Comparison of ENCODE assay signal across 23 mouse cellular contexts in genomic region chr10:91504891-91505290, GRCm38 (mm10).
DNase-seq lines count a peak whose midpoint lies in the region; ATAC-seq lines count a peak whose summit lies in the region.
"Had no signal": no experiment of that assay in that cellular context is flagged by ENCODE, and none has a peak within 500 bp of the region (broad histone marks: within the 10 kb centered on the region; RNA-seq: fewer than 3 reads in every experiment).

No protein-coding gene starts in this region.

- no peaks in the 10 kb centered on the region for H3K36me3 ChIP-seq in intestine, embryonic 16.5 days (ENCODE audit: control insufficient read depth, insufficient read depth, low read length)
- H3K36me3 ChIP-seq: G1E; heart, embryonic 10.5 days; neural tube, embryonic 13.5 days had no signal

- H3K9ac ChIP-seq in intestine, embryonic 16.5 days (ENCODE audit: low read depth, low read length): no peak overlapping the region
- H3K9ac ChIP-seq: forebrain, postnatal 0 days; neural tube, embryonic 13.5 days had no signal

- peak; percentile 2 to 11 for DNase-seq in frontal cortex, postnatal 36 days (ENCODE audit: low spot score in 2 of 2)
- DNase-seq in frontal cortex, postnatal 25 days (ENCODE audit: low spot score in 2 of 2): no peak
- DNase-seq in layer of hippocampus, adult 8-10 months (ENCODE audit: low spot score in 2 of 2): peak; percentile 11 to 14
- DNase-seq in layer of hippocampus, adult 9-10 months (ENCODE audit: low spot score): no peak
- peak; percentile 13 for DNase-seq in right cerebral cortex, adult 18-20 months
- DNase-seq in right cerebral cortex, postnatal 36 days (ENCODE audit: low spot score in 2 of 2): no peak
- peak; percentile 27 for DNase-seq in mesoderm, embryonic 11.5 days (ENCODE audit: low read depth, low spot score)
- DNase-seq: adrenal gland, adult 2 months; cerebellum, adult 2 months; cerebellum, postnatal 25 days; forebrain, postnatal 0 days; heart, postnatal 4 days; kidney, adult 11 months; retina, postnatal 1 day; thymus, adult 2 months; thymus, postnatal 4 days had no signal

- no peak overlapping the region for H3K4me2 ChIP-seq in intestine, embryonic 16.5 days (ENCODE audit: low read depth, low read length)
- H3K4me2 ChIP-seq: midbrain, embryonic 11.5 days; neural tube, embryonic 13.5 days had no signal

- no peaks in the 10 kb centered on the region for H3K4me1 ChIP-seq in intestine, embryonic 16.5 days (ENCODE audit: control insufficient read depth, insufficient read depth, low read length)
- H3K4me1 ChIP-seq: heart, embryonic 10.5 days; neural tube, embryonic 13.5 days had no signal

- no peak overlapping the region for H3K4me3 ChIP-seq in intestine, embryonic 16.5 days (ENCODE audit: low read length)
- H3K4me3 ChIP-seq: heart, embryonic 10.5 days; neural tube, embryonic 13.5 days had no signal

- H3K9me3 ChIP-seq in intestine, embryonic 16.5 days (ENCODE audit: control insufficient read depth, low read length): no peaks in the 10 kb centered on the region
- H3K9me3 ChIP-seq: heart, embryonic 10.5 days; neural tube, embryonic 13.5 days had no signal

- H3K27me3 ChIP-seq in intestine, embryonic 16.5 days (replicated peaks; ENCODE audit: control insufficient read depth, insufficient read depth, low read length): no peaks in the 10 kb centered on the region
- H3K27me3 ChIP-seq: neural tube, embryonic 13.5 days had no signal

- ATAC-seq in intestine, embryonic 16.5 days: no peak
- ATAC-seq: forebrain, postnatal 0 days had no signal

- WGBS in intestine, embryonic 16.5 days: 59% methylated on average over 12 of the region's 12 CpGs

- H3K27ac ChIP-seq in intestine, embryonic 16.5 days (ENCODE audit: low read length): no peak overlapping the region
- H3K27ac ChIP-seq: heart, embryonic 10.5 days; macrophage; neural tube, embryonic 13.5 days; stomach, postnatal 0 days had no signal

Comparison
In these comparisons a context has a peak if more than half of its experiments do, and no peak if none do; other contexts are left out.
1. DNase-seq: peak in frontal cortex, postnatal 36 days (2 of 2), layer of hippocampus, adult 8-10 months (2 of 2), right cerebral cortex, adult 18-20 months (single experiment) and mesoderm, embryonic 11.5 days (single experiment); none in frontal cortex, postnatal 25 days (0 of 2), layer of hippocampus, adult 9-10 months (single experiment) and right cerebral cortex, postnatal 36 days (0 of 2).